Mouse (Mus musculus) cerebellum, postnatal 36 days (tissue): ENCODE measurements at regions not wholly inside any gene's neighbourhood (a gene's known extent, or its start where the extent isn't known, plus 50 kb on each side); places are given as distances from the start of the nearest gene placed in this dataset.

Experiments
- DNase-seq, 2 experiments: peaks; one replicate each; pipeline ENCODE4 v3.0.0; 2021 to 2022; ENCODE audit warnings: mixed read lengths in 2 of 2

DNA sequence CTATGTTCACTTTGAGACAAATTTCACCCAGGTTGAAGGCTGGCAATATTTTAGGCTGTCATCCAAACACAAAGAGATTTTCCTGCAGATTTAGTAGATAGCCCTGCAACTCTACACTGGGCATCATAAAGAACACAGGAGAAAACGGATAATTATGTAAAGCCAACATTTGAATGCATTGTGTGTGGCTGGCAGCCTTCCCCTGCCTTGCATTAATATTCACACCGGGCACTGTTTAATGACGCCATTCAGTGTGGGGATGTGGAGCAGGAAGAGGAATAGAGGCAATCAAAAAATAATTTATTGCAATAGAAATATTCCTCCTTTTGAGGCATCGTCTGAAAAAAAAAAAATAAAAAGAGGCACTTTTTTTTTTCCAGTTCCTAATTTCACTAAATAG, 105.7 kb downstream of the Samd5 start:
- DNase-seq, result no peak

DNA sequence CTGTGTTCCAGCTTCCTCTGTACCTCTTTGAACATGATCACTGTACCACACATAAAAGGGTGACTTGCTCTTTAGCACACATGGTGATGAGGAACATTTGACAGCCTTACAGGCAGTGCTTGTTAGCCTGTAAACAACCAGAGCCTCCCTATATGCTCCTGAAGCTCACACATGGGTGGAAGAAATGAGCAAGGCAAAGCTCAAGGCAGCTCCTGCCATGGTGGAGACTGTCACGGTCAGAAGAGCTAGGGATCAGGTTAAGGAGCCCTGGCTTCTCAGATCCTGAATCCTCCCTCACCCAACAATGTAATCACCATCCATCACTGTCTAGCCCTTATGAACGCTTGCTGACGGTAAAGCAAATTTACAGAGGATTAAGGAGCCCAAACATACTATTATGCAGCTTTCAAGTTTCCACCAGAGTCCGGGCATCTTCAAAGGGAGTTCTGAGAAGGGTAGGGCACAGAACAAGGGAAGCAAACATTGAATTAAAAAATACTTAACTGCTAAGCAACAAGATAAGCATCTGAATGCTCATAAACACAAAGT, 117.4 kb downstream of the Samd5 start:
- DNase-seq, result no peak

- no peak for DNase-seq
Observed at GRCm38 (mm10) chr10:9557092-9557491, 117.9 kb downstream of the Samd5 start.

DNA sequence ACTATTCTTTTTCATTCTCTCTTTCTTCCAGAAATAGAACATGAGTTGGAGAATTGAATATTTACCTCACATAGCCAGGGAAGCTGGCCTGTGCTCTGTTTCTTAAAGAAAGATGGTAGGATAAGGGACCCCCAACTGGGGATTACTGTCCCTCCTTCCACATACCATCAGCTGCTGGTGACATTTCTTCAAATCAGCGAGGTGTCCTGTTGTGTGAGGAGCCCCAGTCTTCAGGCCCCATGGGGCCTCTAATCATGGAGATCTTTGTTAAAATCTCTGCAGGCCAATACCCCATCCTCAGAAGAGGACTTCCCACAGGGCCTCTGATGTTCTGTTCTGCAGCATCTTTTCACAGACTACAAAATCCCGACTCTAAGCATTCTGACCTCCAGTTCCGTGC, 121.1 kb downstream of the Samd5 start:
- no peak for DNase-seq

DNA sequence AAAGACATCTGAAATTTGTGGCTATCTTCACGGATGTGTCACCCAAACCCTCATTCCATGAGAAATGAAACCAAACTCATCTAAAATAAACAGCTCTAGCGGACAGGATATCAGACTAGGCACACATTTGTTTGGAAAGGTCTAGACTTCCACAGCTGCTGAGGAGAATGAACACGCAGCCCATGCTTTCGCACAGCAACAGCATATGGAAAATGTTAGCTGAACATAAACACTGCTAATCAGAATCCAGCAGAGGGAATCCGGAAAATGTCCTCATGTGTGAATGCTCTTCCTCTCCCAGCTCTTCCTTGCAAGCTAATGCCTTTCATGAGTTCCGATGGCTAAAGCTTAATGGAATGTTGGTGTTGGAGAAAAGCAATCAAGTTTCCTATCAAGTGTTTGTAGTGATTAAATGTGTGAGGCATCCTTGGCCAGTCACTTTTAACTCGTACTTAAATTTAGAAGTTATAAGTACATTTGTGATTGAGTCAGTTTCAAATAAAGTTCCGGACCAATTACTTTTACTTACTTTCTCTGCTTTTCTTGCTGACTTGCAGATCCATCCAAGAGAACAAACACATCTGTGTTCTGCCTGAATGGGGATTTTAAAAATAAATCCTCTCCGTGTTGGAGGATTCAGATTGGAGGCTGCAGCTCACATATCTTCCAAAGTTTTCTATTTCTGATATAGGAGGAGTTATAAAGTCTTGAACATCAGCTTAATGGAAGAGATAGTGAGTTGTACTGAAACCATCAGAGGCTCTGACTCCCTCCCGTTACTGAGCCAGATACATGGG, 124.9 kb downstream of the Samd5 start:
- no peak for DNase-seq

DNA sequence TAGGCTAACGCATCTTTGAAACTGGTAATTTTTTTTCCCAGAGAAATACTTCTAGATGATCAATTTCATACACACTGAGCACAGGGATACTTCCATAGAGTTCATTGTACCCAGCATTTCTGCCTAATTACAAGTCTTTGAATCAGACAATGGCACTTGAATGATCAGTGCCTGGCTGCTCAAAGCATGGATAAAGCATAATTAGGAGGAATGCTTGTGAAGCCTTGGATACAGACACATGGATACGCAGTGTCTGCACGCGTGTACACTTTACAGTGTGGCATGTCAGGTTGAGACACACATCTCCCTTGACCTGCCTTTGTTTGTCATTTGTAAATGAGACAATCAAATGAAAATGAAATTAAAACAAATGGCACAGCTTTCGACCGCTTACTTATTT, 129.2 kb downstream of the Samd5 start:
- no peak for DNase-seq

DNA sequence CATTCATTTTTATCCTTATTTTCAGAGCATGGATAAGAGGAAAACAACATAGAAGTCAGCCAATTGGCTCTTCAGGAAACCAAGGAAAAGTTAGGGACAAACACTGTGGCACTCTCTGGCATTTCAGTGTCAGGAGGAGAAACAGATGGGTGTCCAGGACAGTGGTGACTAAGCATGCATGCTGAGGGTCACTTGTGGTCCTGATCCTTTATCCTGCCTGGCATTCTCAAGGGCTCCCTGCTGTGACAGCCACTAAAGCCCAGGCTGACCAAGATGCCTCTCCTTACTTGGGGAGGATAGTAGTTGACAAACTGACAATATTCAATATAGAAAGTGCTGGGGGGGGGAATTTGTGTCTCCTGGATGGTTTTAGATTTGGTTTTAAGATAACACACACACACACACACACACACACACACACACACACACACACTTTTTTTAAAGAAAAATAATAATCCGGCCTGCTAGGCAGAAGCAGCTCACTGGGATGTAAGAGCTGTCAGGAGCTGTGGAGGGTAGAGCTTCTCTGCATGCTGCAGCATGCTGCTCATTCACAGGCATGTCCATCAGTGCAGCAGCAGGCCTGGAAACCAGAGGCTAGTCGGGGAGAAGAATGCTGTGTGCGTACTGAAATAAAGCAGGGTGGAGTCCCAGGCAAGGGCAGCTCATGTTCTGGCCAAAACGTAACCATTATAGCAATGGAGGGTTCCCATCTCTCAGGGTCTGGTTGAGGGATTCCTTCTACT, 130.8 kb downstream of the Samd5 start:
- DNase-seq, result no peak

DNA sequence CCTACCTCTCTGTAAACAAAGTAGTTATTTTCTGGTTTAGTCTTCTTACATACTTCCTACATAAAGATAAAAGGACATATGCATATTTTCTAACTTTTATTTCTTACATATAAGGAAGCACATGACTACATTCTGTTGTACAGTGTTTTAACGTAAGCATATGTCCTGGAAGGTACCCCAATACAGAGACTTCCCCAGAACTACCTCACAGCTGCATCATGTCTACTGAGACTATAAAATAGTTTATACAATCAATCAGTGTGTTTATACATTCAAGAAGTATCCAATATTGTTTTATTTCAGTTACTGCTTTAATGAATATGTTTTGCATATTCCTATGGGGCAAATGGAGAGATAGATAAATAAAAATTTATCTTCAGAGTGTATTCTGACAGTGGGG, 133.4 kb downstream of the Samd5 start:
- no peak for DNase-seq

GRCm38 (mm10) chr10:9537686-9538085, 137.3 kb downstream of the Samd5 start:
- DNase-seq, result no peak

DNA sequence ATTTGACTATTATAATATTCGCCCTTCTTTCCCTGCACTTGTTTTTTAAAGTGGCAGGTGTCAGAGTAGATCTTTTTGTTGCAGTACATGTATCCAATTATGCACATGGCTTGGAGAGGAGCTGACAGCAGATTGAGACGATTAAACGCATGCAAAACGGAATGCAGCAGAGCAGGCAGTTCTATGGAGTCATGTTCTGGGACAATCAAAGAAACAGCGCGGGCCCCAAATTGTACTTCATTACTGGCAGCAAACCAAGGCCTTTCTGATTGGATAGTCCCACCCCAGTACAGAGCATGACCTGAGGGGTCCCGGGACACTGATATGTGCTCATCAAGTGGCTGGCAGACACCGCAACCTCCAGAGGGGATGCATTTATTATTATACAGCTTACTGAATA, 140.5 kb downstream of the Samd5 start:
- DNase-seq, result no peak

GRCm38 (mm10) chr10:9533283-9533682, 141.7 kb downstream of the Samd5 start:
- no peak for DNase-seq

- no peak for DNase-seq
Observed at GRCm38 (mm10) chr10:9531931-9532330, 143.1 kb downstream of the Samd5 start.

DNA sequence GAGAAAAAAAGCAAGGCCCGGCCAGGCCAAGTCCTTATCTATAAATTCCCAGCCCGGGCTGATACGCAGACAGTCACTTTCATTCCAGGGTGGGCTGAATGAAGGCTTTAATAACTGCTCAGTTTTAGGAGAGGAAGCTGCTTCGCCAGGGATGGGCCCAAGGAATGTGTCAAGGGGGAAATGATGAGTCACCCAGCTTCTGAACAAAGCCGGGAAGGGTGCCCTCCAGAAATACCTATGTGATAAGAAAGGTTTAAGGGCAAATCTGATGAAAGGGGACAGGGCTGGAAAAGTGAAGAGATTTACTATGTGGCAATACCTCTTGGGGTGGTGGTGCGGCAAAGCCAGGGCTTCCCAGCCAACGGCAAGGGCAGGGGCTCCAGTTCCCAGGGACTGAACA, 145.6 kb downstream of the Samd5 start:
- DNase-seq, result no peak

DNA sequence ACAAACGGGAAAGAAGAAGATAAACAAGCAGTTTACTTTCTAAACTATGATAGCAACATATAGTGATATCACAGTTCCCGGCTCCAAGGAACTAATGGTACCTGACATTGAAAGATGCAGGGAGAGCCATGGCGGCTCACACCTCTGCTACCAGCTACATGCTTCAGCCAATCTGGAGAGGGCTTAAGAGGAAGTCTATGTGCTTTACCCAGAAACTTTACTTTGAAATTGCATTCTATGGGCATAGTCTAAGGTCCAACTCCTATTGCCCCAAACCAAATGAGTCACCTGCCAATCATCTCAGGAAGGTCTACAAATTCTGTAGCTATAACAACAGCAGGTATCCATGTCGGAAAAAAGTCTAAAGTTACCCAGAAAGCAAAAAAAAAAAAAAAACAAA, 146.9 kb downstream of the Samd5 start:
- DNase-seq, result no peak

- DNase-seq, result no peak
Observed at GRCm38 (mm10) chr10:9509764-9510390, 165.1 kb downstream of the Samd5 start.

DNA sequence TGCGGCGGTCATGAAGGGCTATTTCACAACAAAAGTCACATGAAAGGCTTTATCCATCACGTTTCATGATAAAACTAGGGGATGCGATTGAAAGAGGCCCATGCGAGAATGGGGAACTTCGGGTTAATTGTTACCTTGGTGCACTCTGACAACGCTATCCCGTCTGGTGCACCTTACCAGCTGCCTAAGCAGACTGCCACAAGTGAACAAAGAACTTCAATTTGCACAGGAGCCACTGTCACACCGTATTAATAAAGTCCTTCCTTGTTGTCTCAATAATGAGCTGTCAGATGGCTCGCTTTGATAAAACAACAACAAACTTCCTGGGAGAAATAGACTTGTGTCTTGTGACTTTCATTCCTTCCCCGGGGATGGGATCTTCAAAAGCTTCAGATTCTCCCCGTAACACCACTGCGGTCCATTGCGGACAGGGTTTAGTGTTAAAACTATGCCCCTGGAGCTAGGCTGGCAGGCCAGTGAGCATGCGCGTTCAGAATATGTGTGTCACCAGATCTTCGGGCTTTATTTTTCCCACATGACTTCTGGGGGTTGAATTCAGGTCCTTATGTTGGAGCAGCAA, 165.8 kb downstream of the Samd5 start:
- no peak for DNase-seq

DNA sequence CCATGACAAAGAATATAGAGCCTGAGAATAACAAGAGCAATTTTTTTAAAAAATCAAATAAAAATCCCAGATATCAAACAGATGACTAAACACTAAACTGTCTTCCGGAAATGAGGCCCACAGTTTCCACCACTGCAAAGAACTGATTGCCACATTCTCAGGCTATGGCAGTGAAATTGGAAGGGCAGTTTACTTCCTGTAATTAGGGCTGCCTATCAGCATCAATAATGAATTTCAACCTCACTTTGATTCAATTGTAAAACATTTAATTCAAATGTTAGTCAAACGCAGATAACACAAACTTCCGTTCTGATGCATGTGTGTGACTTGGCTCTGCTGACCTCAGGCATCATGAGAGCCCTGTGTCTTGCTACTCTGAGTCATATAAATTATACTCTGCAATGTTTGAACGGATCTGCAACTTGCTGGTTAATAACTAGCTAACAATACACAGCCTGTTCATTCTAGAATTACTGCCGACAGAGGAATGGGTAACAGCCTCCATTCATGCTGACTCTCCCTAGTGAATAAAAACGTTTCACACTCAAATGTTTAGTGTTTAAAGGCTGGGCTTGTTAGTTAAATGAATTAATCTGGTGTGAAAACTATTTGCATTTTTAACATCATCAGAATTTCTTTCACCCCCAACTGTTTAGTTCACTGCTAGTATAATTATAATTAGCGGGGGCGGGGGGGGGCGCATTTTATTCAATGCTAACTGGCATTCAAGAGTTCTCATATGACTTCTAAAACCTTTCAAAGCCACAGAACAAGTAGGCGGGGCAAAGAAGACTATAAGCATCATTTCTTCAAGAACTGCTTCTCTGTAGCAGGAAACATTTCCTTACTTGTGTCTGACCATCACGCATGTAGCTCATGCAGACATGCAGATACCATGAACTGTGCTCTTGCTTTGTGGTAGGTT, 171.2 kb downstream of the Samd5 start:
- no peak for DNase-seq

DNA sequence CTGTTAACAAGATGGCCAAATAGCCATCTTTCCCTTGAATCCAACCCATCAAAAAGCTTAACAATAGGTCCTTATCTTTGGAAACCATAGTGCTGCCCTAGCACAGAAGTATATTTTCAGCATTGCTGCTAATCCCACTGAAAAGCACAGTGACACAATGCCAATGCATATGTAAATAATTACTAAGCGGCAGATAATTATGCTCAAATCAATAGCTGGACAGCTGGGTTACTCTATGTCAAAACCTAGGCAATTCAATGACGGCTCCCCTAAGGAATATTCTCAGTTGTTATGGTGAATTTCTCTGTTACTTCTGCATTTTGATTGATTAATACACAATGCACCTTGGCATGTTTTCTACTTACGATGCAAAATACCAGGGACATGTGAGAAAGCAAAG, 176.5 kb downstream of the Samd5 start:
- no peak for DNase-seq

DNA sequence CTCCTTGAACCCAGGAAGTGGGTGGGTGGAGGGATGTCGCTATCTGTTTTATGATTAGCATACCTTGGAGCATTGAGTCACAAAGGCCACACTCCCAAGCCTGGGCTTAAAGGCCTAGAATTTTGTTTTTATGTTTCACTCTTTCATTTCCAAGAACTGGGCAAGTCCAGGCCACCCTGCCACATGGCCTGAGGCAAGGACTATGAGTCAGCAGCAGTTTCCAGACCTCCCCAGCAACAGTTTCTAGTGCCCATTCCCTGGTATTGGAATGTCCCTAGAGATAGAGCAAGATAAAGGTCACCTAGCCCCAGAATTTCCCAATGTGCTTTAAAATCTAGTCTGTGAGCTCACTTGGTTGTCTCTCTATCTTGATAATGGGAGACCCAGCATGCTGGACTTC, 178.0 kb downstream of the Samd5 start:
- no peak for DNase-seq

DNA sequence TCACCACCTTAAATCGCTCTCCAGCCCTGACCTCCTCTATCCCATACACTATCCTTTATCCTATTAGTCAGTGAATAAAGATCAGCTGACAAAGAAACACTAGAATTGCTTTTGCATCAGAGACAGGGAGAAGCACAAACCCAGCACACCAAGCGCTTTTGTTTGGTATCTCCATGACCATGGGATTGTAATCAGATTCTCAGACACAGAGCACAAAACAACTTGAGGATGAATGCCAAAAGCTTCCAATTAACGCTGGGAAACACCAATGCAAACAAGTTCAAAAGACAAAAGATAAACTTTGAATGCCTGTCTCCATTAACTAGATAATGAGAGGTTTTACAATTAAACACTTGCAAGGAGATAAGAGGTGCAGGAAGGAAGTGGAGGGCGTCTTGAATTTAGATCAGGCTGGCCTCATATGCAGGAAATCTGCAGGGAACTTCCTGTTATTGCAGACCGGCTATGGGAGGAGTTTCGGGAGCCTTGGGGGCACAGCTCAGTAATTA, 179.8 kb downstream of the Samd5 start:
- DNase-seq, result no peak

DNA sequence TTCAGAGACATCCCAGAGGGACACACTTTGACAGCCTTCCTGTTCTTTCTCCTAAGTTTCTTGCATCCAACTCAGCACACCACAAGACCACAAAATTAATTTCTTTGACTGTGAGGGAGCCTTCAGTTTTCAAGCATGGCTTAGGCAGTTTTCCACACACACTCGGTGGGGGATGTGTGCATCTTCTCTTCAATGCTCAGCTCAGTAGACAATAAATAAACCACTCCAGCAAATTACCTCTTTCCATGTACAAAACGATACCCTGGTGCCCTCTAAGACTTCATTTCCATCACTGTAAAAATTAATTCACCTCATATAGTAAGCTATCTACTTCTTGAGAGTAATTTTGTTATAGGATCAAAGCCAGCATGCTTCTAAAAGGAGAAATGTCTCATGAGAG, 184.6 kb downstream of the Samd5 start:
- DNase-seq, result no peak

DNA sequence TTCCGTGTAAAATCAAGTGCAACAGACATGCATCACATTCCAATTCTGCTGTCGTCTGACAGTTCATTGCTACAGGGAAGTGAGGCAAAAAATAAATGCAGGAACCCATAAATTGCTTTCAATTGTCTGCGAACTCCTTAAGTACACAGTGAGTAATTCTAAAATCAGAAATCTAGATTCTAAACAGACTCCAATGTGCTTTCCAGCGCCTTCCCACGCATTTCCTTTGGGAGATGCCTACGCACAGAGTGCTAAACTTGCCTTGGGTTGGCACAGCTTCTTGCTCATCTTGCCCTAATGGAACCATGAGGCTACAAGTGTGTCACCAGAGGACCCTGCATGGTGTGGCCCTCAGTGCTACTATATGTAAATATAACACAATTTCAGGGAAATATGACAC, 212.6 kb downstream of the Samd5 start:
- no peak for DNase-seq
